Mouse (Mus musculus) MEL-GATA-1-ER (cell line): Measurements from ENCODE around the gene Npr1.

Experiments used
- DNase-seq: peaks from one replicate; pipeline ENCODE4 v3.0.0-alpha.2; 2012; ENCODE audit warnings: low read depth; ENCODE audit errors: extremely low read depth

Npr1 gene

GRCm38 (mm10) chr3:90475831-90476611 is 10.4 kb upstream of the Npr1 start, which contains the start of gene Ilf2:
Gene Ilf2 (plus strand): TSS chr3:90476126.
- peak; percentile 98 for DNase-seq

- peak; percentile 44 for DNase-seq
Observed at GRCm38 (mm10) chr3:90475151-90475830, 9.6 kb upstream of the Npr1 start.

GRCm38 (mm10) chr3:90472213-90472612 is 6.5 kb upstream of the Npr1 start:
- peak; percentile 85 for DNase-seq

GRCm38 (mm10) chr3:90467618-90468300 is 2.1 kb upstream of the Npr1 start:
- DNase-seq: no peak

GRCm38 (mm10) chr3:90466311-90466766 is 673 bp upstream of the Npr1 start:
- DNase-seq: peak; percentile 54

- DNase-seq: no peak
Observed at GRCm38 (mm10) chr3:90465081-90465685, 483 bp downstream of the Npr1 start.

GRCm38 (mm10) chr3:90464552-90465080 is 1.1 kb downstream of the Npr1 start:
- no peak for DNase-seq

- no peak for DNase-seq
Observed at GRCm38 (mm10) chr3:90462579-90462978, 3.1 kb downstream of the Npr1 start.

GRCm38 (mm10) chr3:90461935-90462334 is 3.7 kb downstream of the Npr1 start:
- DNase-seq: no peak

- no peak for DNase-seq
Observed at GRCm38 (mm10) chr3:90460315-90460714, 5.4 kb downstream of the Npr1 start.

- no peak for DNase-seq
Observed at GRCm38 (mm10) chr3:90459727-90460126, 5.9 kb downstream of the Npr1 start.

- DNase-seq: no peak
Observed at GRCm38 (mm10) chr3:90454931-90455330, 10.7 kb downstream of the Npr1 start.

- DNase-seq: no peak
Observed at GRCm38 (mm10) chr3:90451396-90452095, 14.1 kb downstream of the Npr1 start.

GRCm38 (mm10) chr3:90450874-90451273 is 14.8 kb downstream of the Npr1 start:
- DNase-seq: no peak

GRCm38 (mm10) chr3:90448626-90449025 is 17.0 kb downstream of the Npr1 start:
- no peak for DNase-seq

- no peak for DNase-seq
Observed at GRCm38 (mm10) chr3:90447123-90447494, 18.6 kb downstream of the Npr1 start.

- no peak for DNase-seq
Observed at GRCm38 (mm10) chr3:90446389-90447122, 19.1 kb downstream of the Npr1 start.

GRCm38 (mm10) chr3:90445417-90446200 is 20.1 kb downstream of the Npr1 start:
- DNase-seq: no peak

- no peak for DNase-seq
Observed at GRCm38 (mm10) chr3:90443977-90444376, 21.7 kb downstream of the Npr1 start.
